Mouse (Mus musculus): ENCODE data around the gene Duox1.
A peak's percentile ranks its signal among the peaks of the same experiment; 100 is the strongest.

The Duox1 gene

DNA sequence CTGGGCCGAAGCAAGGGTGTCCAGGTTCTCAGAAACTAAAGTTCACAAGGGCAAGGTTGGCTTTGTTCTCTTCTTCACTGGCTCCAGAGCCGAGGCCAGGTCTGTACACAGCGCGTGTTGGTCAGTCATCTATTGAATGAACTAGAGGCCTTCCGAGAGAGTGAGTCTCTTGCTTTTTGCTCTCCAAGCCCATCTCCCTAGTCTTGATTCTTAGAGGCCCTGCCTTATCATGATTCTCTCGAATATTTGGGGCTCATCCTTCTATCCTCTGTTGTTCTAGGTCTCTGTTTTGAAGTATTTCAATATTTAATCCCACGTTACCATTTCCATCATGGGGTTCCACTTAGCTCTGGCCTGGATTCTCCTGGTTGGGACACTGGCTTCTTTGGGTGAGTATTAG lies at the start of gene Duox1:
Gene Duox1 (plus strand): TSS at position 301 of the 400 bp plus-strand sequence.
- no peak for DNase-seq (ENCODE audit: extremely low spot score)

DNA sequence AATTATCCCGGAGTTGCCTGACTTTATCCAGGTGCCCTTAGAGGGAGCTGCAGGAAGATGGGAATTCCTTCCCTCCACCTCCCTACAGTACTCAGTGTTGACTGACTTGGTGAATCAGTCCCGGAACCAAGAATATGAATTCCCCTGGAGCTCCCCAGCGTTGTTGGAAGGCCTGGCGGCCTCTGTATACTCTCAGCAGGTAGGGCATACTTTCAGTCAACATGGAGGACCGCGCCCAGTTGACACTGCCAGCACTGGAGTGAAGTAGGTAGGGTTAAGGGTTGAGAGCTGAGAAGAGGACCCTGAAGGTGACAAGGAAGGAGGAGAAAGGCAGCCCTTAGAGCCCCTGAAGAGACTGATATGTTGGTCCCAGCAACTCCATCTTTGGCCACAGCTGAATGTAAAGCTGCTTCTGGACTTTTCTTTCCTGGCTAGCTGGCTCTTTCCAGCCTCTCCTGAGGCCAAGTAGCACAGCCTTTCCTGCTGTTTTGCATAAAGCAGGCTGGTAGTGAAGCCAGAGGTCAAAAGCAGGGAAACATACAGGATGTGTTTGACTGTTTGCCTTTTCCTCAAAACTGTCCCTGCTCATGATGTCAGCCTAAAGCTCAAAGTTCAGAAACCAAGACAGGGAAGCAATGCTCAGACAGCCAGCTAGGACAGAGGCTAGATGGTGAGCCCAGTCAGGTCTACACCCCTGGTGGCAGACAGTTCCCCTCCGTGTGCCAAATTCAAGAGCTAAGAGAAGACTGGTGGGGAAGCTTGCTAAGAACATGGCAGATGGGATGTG lies 48.9 kb upstream of the Duox1 start:
- DNase-seq (ENCODE audit: extremely low spot score), result no peak

DNA sequence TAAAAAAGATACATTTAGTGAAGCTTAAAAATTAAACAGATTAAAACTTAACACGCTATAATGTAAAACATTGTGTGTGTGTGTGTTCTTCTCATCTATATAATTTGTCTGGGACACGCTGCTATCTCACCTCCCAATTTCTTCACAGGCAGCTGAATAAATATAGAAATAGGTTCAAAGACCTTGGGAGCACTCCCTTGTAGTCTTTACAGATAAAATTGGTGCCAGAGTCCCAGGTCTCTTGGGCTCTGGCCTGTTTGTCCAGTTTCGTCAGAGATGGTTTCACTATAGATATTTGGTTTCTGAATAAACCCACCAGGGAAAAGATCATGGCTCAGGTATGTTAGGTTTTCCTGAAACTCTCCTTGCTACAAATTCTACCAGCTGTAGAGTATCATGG lies 36.7 kb upstream of the Duox1 start:
- no peak for DNase-seq (ENCODE audit: extremely low spot score)

DNA sequence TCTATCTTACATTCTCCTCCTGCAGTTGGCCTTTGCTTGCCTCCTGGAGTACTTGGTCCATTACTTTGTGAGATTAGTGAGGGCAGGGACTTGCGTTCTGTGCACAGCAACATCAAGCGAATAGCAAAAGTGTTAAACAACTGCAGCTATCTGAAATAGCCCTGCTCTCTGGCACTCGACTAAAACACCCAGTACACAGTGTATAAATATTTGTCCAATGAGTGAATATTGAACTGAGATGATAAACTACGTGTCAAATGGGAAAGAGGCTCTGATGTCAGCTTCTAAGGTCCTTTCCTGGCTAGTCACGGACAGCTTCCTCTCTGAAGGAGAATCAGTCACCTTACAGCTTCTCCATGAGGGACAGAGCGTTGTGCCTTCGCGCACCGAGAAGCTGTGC lies 31.4 kb upstream of the Duox1 start:
- no peak for DNase-seq (ENCODE audit: extremely low spot score)

DNA sequence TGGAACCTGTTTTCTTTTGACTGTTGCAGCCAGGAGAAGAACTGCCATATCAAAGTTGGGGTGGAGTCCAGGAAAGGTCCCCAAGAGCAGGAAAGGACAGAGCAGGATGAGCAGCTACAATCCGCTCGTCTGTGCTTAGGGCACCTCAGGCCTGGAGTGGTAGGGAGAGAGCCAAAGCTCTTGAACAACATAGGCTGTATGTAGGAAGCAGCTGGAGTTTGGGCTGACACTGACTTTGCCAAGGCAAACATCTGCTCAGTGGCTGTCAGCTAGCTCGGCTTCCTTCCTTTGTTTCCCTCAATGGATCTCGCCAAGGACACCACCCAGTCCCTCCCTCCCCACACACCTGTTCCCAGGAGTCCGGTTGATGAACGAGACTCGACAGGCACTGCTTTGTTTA lies 29.3 kb upstream of the Duox1 start:
- no peak for DNase-seq (ENCODE audit: extremely low spot score)

DNA sequence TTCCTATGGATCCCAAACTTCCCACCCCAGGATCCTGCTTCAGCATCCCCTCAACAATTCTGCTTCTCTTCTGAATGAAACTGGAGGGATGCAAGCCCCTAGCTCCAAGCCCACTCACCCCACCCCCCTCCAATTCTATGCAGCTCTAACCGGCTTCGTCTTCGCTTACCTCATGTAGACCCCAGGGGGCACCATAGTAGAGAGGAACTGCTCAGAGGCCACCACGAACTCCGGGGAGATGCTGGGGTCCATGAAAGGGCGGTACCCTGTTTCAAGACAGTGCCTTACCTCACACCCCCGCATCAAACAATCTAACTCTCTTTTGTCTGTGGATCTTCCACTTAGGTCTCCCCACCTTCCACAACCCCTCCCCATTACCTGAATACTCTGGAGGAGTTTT lies 20.6 kb upstream of the Duox1 start:
- peak; percentile 4 for DNase-seq (ENCODE audit: extremely low spot score)

DNA sequence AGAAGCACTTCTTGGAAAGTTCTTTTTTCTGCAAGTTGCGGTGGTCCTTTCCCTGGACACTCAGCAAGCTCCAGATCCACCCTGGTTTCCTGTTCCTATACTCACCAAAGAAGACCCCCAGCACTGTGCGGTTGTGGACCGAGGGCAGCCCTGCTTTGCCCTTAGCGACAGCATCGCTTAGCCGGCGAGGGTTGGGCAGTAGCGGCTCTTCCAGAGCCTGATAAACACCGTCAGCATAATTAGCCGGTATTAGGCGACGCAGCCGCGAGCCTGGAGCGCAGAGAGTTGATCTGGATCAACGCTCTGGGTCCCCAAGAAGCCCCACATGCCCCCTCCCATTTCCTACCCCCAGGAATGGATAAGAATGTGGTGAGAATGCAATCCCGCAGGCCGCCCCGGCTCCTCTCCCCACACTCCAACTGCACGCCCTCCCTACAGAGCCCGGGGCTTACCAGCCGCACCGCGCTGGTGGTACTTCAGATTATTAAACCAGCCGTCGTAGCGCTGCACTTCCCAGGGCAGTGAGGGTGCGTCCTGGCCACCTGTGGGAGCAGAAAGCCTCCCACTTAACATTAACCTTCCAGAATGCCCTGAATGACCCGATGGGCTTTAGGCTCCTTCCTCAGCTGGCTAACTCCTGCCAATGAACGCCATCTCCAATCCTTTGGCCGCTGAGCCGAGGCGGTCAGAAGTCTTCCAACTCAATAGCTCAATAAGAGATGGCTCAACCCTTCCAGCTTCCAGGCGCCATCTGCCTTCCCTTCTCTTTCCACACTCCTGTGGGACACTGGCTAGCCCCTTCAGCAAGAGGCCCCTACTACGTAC lies 18.0 kb upstream of the Duox1 start:
- peak; percentile 36 for DNase-seq (ENCODE audit: extremely low spot score)

DNA sequence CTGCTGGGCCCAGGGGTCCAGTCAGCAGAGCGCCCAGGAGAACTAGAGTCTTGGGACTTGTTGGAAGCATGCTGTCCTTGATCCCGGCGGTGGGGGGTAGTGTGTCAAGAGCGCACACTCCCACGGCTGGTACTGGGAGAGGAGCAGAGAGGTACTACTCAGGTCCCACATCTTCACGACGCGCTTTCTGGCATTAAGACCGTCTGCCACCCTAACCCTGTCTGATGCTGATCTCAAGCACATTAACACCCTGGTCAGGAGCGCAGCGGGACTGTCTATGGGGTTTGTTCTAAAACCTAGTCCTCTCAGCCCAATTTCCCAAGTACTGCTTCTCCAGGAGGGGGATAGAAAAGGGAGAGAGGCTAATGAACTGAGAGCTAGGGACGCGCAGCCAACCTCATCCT lies 17.4 kb upstream of the Duox1 start, which contains the start of gene Duox2:
Gene Duox2 (minus strand): TSS at position 354 of the 404 bp plus-strand sequence.
- no peak for DNase-seq (ENCODE audit: extremely low spot score)

DNA sequence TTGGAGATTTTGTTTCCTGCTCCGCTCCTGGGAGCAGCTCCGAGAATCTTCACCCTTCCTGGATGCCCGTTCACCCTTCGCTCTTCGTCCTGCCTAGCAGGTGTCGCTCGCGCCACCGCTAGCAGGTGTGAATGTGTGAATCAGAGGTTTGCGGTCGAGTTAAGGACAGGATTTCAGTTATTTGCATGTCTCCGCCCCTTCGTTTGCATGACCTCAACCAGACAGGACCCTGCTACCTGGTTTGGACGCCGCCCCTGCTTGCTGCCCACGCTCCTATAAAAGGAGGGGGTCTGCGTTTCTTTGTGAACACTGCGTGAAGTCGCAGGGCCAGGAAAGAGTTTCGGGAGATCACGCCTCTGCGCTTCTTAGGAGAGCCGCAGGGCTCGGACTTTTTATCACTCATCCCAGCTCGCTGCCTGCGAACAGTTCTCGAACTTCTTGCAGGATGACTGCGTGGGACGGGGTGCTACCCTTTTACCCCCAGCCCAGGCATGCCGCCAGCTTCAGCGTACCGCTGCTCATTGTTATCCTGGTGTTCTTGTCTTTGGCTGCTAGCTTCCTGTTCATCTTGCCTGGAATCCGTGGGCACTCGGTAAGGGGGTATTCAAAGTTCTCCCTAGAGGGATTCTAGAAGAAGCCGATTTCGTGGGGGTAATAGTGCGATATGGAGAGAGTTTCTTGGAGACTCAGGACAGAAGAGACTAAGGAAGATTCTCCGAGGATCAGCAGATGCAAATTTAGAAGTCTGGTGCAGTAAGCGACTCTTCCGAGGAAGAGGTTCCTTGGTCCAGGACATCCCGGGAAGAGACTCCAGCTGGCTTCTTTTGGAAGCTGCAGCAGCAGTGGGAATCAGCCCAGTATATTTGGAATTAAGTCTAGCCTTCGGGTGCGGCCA lies 16.6 kb upstream of the Duox1 start, which contains the start of gene Duoxa2:
Gene Duoxa2 (plus strand): TSS at position 305 of the 895 bp plus-strand sequence.
- peak; percentile 45 for DNase-seq (ENCODE audit: extremely low spot score)

DNA sequence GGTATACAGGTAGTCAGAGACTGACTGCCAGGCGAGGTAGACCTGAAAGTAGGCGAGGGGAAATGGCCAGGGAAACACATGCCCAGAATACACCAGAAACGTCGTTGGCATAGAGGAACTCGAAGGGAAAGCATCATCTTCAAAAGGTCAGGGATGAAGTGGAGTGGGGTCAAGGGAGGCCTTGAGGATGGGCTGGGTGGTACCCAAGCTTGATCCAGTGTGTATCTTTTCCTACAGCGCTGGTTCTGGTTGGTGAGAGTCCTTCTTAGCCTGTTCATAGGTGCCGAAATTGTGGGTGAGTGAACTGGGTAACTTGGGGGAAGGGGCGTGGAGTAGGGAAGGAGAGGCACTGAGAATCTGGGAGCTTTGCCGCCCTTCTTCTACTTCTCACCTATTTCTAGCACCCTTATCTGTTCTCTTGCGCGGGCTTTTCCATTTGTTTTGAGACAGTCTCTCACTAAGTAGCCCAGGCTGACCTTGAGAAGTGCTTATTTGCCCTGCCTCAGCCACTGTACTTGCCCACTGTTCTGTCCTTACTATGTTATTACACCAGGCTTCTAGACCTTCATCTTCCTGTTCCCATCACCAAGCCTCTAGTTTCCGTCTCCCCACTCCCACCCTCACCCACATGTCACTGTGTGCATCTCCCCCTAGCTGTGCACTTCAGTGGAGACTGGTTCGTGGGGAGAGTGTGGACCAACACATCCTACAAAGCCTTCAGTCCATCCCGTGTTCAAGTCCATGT lies 15.4 kb upstream of the Duox1 start:
- peak; percentile 11 for DNase-seq (ENCODE audit: extremely low spot score)

DNA sequence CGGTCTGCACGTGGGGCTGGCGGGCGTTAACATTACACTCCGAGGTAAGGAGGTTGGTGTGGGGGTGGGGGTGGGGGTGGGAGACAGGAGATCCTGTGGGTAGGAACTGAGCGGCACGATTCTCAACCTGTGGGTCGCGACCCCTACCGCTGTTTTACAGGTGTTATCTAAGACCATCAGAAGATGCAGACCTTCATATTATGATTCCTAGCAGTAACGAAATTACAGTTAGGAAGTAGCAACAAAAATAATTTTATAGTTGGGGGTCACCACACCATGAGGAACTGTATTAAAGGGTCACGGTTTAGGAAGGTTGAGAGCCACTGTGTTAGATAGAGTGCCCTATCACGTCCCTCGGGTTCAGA lies 14.8 kb upstream of the Duox1 start:
- DNase-seq (ENCODE audit: extremely low spot score), result no peak

DNA sequence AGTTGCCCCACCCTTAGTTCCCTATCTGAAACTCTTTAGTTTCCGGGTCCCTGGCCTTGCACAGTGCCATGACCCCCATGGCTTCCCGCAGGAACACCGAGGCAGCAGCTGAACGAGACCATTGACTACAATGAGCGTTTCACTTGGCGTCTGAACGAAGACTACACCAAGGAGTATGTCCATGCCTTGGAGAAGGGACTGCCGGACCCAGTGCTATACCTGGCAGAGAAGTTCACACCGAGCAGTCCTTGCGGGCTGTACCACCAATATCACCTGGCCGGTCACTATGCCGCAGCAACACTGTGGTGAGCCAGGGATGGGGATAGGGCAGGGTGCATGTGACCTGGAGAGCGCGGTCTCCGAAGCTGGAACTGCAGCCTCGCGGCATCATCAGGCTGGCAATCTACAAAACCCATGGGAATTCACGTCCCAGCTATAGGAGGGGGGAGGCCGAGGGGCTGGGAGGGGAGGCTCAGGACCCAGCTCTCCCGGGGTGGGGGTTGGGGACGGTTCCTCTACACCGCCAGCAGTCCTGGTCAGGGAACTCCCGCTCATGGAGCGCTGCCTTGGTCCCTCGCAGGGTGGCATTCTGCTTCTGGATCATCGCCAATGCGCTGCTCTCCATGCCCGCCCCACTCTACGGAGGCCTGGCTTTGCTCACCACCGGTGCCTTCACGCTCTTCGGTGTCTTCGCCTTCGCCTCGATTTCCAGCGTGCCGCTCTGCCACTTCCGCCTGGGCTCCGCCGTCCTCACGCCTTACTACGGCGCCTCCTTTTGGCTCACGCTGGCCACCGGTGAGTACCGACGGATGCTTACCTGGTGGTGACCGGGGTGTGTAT lies 14.2 kb upstream of the Duox1 start:
- peak; percentile 37 for DNase-seq (ENCODE audit: extremely low spot score)

DNA sequence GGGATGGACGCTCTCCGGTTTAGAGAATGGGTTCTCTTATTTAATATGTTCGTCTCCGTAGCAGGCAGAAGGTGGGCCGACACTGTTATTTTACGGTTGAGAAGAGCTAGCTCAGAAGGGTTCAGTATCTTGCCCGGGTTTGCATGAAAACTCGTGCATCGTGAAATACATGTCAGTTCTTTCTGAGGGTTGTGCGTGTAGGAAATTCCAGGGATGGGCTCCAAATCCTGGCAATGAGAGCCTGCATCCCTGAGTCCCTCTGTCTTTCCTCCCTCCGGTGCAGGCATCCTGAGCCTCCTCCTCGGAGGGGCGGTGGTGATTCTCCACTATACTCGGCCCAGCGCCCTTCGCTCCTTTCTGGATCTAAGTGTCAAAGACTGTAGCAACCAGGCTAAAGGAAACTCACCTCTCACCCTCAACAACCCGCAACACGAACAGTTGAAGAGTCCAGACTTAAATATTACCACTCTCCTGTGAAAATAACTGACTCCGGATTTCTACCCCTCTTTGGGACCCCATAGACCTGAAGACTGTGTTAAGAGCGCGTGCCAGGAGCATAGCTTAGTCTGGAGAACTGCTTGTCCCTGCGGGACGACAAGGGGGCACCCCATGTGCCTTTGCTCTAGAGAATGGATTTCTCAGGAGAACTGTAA lies 13.4 kb upstream of the Duox1 start:
- peak; percentile 2 for DNase-seq (ENCODE audit: extremely low spot score)

DNA sequence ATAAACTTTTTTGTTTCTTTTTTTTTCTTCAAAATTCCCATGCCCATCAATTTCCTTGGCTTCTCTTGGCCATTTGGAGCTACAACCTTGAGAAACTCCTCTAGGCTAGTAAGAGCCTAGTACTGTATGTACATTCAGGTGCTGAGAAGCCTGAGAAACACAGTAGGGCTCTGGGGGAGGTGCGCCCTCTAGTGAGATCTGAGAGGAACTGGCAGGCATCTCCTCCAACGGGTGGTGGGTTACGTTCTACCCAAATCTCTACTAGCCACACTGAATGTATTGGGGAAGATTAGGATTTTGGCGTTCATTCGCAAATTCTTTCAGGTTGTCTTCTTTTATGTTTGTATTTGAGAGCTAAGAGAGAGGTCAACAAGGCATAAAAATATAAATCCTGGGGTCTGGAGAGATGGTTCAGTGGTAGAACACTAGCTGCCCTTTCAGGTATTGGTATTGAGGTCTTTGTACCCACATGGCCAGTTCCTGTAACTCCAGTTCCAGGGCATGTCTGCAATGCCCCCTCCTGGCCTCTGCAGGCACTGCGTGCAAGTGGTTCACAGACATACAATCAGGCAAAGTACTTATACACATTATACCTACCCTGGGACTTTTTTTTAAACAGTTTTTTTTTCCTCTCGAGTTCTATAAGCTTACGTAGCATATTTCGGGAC lies 12.8 kb upstream of the Duox1 start:
- DNase-seq (ENCODE audit: extremely low spot score), result peak; percentile 67

DNA sequence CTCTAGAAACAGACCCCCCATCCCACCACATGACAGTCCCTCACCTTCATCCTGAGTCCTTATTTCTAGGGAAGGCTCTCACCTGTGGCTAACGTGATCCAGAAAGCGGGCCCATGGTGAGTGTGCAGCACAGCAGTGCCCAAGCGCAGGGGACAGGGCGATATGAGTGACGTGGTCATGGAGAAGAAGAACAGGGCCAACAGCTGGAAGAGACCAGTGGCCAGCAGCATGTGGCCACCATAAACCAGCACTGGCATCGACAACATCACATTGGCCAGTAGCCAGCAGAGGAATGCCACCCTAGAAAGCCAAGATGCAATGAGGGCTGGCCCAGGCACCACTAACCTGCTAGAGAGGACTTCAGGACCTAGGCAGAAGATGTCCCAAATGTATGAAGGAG lies 10.9 kb upstream of the Duox1 start:
- no peak for DNase-seq (ENCODE audit: extremely low spot score)

DNA sequence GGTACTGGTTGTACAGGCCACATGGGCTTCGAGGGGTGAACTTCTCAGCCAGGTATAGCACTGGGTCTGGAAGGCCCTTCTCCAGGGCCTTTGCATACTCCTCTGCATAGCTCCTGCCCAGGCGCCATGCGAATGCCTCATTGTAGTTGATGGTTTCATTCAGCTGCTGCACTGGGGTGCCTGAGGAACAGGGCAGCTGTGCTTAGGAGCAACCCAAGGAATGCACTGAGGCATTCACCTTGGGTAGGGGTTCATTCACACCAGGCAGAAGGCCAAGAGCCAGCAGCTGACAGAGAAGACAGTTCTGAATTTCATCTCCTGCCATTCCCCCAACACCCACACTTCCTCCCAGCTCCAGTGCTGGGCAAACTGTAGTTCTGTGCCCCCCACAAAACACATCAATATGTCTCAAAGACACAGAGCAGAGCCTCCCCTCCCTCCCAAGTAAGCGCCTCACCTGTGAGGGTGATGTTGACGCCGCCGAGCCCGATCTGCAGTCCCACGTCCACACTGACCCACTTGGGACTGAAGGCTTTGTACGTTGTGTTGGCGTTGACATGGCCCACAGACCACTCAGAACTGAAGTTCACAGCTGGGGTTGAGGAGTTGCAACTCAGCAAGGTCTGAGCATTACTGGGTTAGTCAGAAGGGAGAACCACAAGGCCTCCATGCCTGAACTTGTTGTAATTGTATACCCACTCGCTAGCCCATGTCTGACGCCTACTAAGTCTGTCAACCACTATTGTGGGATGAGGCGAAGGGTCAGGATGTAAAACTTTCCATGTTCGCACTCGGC lies 10.2 kb upstream of the Duox1 start:
- DNase-seq (ENCODE audit: extremely low spot score), result no peak

DNA sequence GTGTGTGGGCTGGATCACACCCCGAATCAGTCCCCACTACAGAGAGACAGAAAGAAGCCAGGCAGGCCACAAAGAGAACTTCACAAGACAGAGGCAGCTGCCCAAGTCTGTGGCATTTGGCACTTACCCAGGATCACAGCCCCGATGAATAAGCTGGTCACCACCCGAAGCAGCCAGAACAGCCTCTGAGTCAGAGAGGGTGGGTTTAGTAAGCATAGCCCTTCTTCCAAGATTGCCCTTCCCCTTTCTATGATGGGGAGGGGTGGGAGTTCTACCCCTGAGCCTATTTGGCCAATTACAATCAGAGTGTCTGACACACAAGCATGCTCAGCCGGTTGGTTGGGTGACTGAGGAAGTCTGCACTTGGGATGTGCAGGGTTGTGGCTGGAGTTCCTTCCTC lies 9.3 kb upstream of the Duox1 start:
- no peak for DNase-seq (ENCODE audit: extremely low spot score)

DNA sequence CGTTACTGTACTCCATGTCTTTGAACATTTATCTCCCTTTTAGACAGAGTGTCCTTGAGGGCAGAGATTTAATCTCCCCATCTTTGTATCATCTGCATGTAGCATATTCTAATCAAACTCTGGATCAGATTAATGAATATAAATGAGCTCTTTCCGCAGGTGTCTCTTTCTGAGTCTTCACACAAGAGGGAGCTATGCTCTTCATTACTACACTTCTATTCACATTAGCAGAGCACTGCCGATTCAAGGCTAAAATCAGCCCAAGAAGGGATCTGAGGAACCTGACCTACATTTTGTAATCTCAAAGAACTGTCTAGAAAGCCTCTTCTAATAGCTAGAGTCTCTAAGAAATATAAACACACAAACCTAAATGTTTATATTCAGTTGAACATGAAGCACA lies 5.8 kb upstream of the Duox1 start:
- no peak for DNase-seq (ENCODE audit: extremely low spot score)

Data from embryo, embryonic 9.5 days (tissue).